Mouse (Mus musculus) thymus, postnatal 25 days (tissue): Measurements from ENCODE around the gene Celf1.

Experiments
- DNase-seq: peaks from one replicate; pipeline ENCODE4 v3.0.0; 2022

Gene Celf1

GRCm38 (mm10) chr2:91064211-91064610, 124.0 kb downstream of the Celf1 start:
- no peak for DNase-seq

- DNase-seq, result peak; percentile 57
Measured at GRCm38 (mm10) chr2:91065544-91065943, 125.4 kb downstream of the Celf1 start.

GRCm38 (mm10) chr2:91066455-91066854, 126.3 kb downstream of the Celf1 start:
- no peak for DNase-seq

DNA sequence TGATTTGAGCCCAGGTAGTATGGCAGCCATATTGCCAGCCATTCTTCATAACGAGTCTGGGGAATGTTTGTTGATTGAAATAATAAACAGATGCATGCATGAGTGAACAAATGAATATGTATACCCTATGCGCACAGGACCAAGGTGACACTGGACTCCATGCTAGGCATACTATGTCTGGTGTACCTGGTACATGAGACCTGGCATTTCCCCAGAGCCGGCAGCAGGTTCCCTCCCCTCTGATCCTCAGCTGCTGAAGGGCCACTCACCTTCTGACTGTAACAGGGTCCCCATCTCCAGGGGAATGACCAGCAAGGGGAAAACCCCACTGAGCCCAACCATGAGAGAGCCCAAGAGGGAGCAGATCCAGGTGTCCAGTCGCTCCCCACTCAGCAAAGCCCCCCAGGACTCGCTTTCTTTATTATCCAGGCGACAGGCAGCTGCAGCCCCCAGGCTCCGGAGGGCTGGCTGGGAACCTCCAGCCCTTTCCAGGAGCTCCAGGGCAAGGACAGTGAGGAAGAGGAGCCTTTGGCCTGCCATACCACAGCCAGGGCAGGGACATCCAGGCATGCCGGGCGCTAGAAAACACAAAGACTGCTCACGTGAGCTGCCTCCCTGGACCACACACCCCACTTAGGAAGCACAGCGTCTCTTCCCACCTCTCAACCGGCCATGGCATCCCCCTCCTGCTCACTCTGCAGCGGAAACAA, 128.1 kb downstream of the Celf1 start:
- DNase-seq, result no peak

DNA sequence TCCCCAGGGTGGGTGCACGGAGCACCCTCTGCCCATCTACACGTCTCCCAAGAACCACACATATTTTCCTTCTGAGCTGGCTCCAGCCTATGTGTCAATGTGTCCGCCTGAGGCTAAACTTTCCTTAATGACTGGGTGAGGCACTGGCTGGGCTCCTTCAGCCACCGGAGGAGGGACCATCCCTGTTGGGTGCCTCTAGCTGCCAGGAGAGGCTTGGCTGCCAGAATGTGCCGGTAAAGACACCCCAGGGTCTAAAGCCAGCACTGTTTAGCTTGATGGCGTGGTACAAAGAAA, 128.6 kb downstream of the Celf1 start:
- DNase-seq, result no peak
